Mouse (Mus musculus) CD4-positive helper T cell, adult 2 months (primary cell): ENCODE measurements around the gene Sec23a.
"Not testable (repeated sequence)": the region's sequence is repeated elsewhere in the genome, so short reads cannot be mapped to it uniquely, and the experiment has no call there.

Experiments used
- DNase-seq: peaks from one replicate; pipeline ENCODE4 v3.0.0-alpha.2; 2012; ENCODE audit warnings: low read depth, missing footprints, low spot score

Gene Sec23a

GRCm38 (mm10) chr12:59011844-59012709 lies at the start of gene Sec23a:
Gene Sec23a (minus strand): TSS chr12:59012017.
- peak; percentile 99 for DNase-seq

- DNase-seq: peak; percentile 81
These were observed 49.3 kb upstream of the Sec23a start, which contains the start of gene Trappc6b for GRCm38 (mm10) chr12:59060993-59061595. Gene Trappc6b (minus strand): TSS chr12:59061472.

- DNase-seq: no peak
These were observed 48.5 kb upstream of the Sec23a start for GRCm38 (mm10) chr12:59060322-59060721.

- DNase-seq: not testable (repeated sequence)
These were observed 46.4 kb upstream of the Sec23a start for GRCm38 (mm10) chr12:59058242-59058641.

GRCm38 (mm10) chr12:59056222-59056621 lies 44.4 kb upstream of the Sec23a start:
- no peak for DNase-seq

- DNase-seq: peak; percentile 55
These were observed 43.5 kb upstream of the Sec23a start for GRCm38 (mm10) chr12:59055196-59055850.

- no peak for DNase-seq
These were observed 42.2 kb upstream of the Sec23a start for GRCm38 (mm10) chr12:59053976-59054375.

- no peak for DNase-seq
These were observed 41.3 kb upstream of the Sec23a start for GRCm38 (mm10) chr12:59053166-59053565.

- DNase-seq: no peak
These were observed 40.7 kb upstream of the Sec23a start for GRCm38 (mm10) chr12:59052470-59052869.

GRCm38 (mm10) chr12:59040851-59041250 lies 29.0 kb upstream of the Sec23a start:
- no peak for DNase-seq

- peak; percentile 64 for DNase-seq
These were observed 28.4 kb upstream of the Sec23a start for GRCm38 (mm10) chr12:59039971-59040844.

GRCm38 (mm10) chr12:59039162-59039970 lies 27.5 kb upstream of the Sec23a start:
- no peak for DNase-seq

GRCm38 (mm10) chr12:59032101-59032500 lies 20.3 kb upstream of the Sec23a start:
- peak; percentile 39 for DNase-seq

- peak; percentile 54 for DNase-seq
These were observed 9.5 kb upstream of the Sec23a start for GRCm38 (mm10) chr12:59021306-59021705.

- no peak for DNase-seq
These were observed 8.1 kb upstream of the Sec23a start for GRCm38 (mm10) chr12:59019891-59020290.

GRCm38 (mm10) chr12:59017970-59018369 lies 6.2 kb upstream of the Sec23a start:
- no peak for DNase-seq

GRCm38 (mm10) chr12:59013234-59013633 lies 1.4 kb upstream of the Sec23a start, which contains the start of gene Gemin2:
Gene Gemin2 (plus strand): TSS chr12:59013393.
- DNase-seq: peak; percentile 93

- peak; percentile 52 for DNase-seq
These were observed 884 bp upstream of the Sec23a start for GRCm38 (mm10) chr12:59012710-59013091.

- DNase-seq: no peak
These were observed 458 bp downstream of the Sec23a start for GRCm38 (mm10) chr12:59011275-59011843.

GRCm38 (mm10) chr12:59010482-59010881 lies 1.3 kb downstream of the Sec23a start:
- DNase-seq: peak; percentile 67
